Mouse (Mus musculus): Measurements from ENCODE around the gene Phip. TPM values are rescaled to one million over a fixed set of nuclear protein-coding genes. Genes with fewer than 3 reads are reported as not detected.

Phip gene
- 71.4 and 74.6 TPM in 2 replicates for polyA plus RNA-seq (2015; fragmentation: Nextera tagmentation; extraction: Ambion mirVana)

- Histone ChIP-seq H3K4me2 (peak within 1 kb of the TSS; percentile 63), H3K27ac (replicated peaks) (peak within 1 kb of the TSS; percentile 100), H3K9ac (replicated peaks) (peak within 1 kb of the TSS; percentile 90), H3K4me3 (replicated peaks) (peak within 1 kb of the TSS; percentile 82), H3K36me3 (no peaks in the 10 kb centered on the region), H3K27me3 (replicated peaks) (no peaks in the 10 kb centered on the region), H3K9me3 (replicated peaks) (no peaks in the 10 kb centered on the region), H3K4me1 (peaks cover 16% of the 10 kb centered on the region)
- under 1% methylated on average over 67 of the region's 79 CpGs for WGBS
- ATAC-seq (ENCODE audit: low FRiP score): peak; percentile 86
Measured at GRCm38 (mm10) chr9:82975342-82976215, at the start of gene Phip. Gene Phip (minus strand): TSS chr9:82975516.

GRCm38 (mm10) chr9:83023724-83024123 is 48.4 kb upstream of the Phip start:
- no peaks in the 10 kb centered on the region for H3K9me3 ChIP-seq (replicated peaks)
- H3K27ac ChIP-seq (replicated peaks): no peak overlapping the region
- WGBS: 81% methylated on average over 6 of the region's 6 CpGs
- ATAC-seq (ENCODE audit: low FRiP score): no peak
- no peaks in the 10 kb centered on the region for H3K27me3 ChIP-seq (replicated peaks)
- H3K4me2 ChIP-seq: no peak overlapping the region
- H3K4me3 ChIP-seq (replicated peaks): no peak overlapping the region
- no peak overlapping the region for H3K9ac ChIP-seq (replicated peaks)
- no peaks in the 10 kb centered on the region for H3K36me3 ChIP-seq
- H3K4me1 ChIP-seq: no peaks in the 10 kb centered on the region

DNA sequence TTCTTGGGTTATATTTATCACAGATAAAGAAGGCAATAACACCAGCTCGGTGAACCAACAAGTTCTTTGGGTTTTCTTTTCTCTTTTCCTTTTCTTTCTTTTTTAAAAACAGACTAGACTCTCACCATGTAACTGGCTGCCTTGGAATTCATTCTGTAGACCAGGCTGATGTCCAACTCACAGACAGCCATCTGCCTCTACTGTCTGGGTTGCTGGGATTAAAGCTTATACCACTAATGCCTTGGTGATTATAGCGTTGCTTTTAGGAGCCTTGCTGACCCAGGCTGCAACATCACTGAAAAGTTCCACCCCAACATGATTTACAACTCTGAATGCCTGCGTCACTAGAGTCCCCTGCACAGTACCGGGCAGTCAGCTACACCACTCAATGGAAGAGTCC is 39.2 kb upstream of the Phip start:
- H3K36me3 ChIP-seq: no peaks in the 10 kb centered on the region
- WGBS: 70% methylated on average over 4 of the region's 4 CpGs
- no peak overlapping the region for H3K4me2 ChIP-seq
- no peaks in the 10 kb centered on the region for H3K27me3 ChIP-seq (replicated peaks)
- ATAC-seq (ENCODE audit: low FRiP score): no peak
- no peaks in the 10 kb centered on the region for H3K9me3 ChIP-seq (replicated peaks)
- no peak overlapping the region for H3K27ac ChIP-seq (replicated peaks)
- H3K9ac ChIP-seq (replicated peaks): no peak overlapping the region
- H3K4me1 ChIP-seq: no peaks in the 10 kb centered on the region
- H3K4me3 ChIP-seq (replicated peaks): no peak overlapping the region

DNA sequence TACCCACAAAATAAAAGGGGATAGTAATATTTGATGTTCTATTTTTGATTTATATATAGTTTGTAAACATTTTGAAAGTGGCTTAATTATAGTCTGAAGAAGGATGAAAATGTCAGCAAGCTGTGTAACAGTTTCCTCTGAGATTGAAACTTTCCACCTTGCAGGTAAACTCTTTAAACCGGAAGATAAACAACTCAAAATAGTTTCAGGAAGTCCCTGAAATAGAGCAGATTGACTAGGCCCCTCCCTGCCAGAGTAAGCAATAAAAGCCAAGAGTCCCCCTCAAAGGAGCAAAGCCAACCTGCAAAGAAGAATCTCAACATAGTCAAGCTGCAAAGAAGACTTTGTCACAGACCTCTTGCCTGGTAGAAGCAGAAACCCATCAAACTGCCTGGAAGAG is 33.0 kb upstream of the Phip start:
- Histone ChIP-seq H3K4me1 (no peaks in the 10 kb centered on the region), H3K36me3 (no peaks in the 10 kb centered on the region), H3K4me3 (replicated peaks) (no peak overlapping the region), H3K27ac (replicated peaks) (no peak overlapping the region), H3K9me3 (replicated peaks) (no peaks in the 10 kb centered on the region), H3K4me2 (no peak overlapping the region), H3K27me3 (replicated peaks) (no peaks in the 10 kb centered on the region), H3K9ac (replicated peaks) (no peak overlapping the region)
- 91% methylated on average over 1 of the region's 1 CpGs for WGBS
- ATAC-seq (ENCODE audit: low FRiP score): no peak

DNA sequence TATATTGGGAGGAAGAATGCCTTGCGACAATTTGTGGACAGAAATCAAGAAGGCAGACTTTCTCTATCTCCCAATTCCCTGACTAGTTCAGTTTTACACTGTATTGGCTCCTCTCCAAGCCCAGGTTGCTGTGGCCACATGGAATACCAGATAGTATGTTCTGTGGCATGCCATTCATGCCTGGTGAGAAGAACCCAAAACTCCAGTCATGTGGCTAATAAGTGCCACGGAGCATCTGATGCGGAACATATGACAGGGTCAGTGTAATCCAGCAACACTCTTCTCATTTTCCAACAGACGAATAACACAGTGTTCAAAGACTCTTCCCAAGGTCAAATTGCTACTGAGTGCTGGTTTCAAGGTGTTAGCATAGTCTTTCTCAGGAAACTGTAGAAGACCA is 26.0 kb upstream of the Phip start:
- 96% methylated on average over 4 of the region's 4 CpGs for WGBS
- no peaks in the 10 kb centered on the region for H3K36me3 ChIP-seq
- no peaks in the 10 kb centered on the region for H3K9me3 ChIP-seq (replicated peaks)
- no peaks in the 10 kb centered on the region for H3K27me3 ChIP-seq (replicated peaks)
- no peak for ATAC-seq (ENCODE audit: low FRiP score)
- no peak overlapping the region for H3K9ac ChIP-seq (replicated peaks)
- H3K4me2 ChIP-seq: no peak overlapping the region
- no peak overlapping the region for H3K27ac ChIP-seq (replicated peaks)
- H3K4me1 ChIP-seq: no peaks in the 10 kb centered on the region
- no peak overlapping the region for H3K4me3 ChIP-seq (replicated peaks)

DNA sequence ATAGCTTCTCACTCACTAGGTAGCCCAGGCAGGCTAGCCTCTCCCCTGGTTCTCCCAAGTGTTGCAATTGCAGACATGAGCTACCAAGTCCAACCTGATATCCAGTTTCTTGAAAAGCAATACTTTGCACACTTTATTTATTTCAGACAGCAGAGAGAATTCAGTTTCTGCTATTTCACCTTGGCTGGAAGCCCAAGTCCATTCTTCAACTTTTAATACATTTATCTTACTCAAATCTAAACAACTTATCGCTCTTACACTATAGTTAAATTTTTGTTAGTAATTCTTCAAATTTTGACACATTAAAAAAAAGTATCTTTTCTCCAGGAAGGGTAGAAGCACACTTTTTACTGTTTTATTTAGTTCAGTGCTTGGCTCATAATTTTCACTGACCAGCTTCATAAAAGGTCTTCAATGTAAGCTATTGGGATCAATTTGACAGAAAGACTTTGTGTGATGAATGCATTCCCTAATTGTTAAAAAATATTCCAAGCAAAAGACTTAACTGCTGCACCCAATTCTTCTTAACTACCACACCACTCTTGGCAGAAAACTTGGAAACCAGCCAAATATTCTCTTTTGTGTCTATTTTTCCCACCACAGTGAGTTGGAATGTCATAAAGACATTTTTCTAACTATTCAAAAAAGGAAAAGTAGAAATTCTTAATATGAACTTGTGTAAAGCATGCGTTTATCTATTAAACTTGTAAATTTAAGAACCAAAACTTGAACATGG is 22.6 kb upstream of the Phip start:
- 89% methylated on average over 2 of the region's 2 CpGs for WGBS
- no peak overlapping the region for H3K27ac ChIP-seq (replicated peaks)
- ATAC-seq (ENCODE audit: low FRiP score): no peak
- H3K4me3 ChIP-seq (replicated peaks): no peak overlapping the region
- H3K4me1 ChIP-seq: no peaks in the 10 kb centered on the region
- no peak overlapping the region for H3K9ac ChIP-seq (replicated peaks)
- no peak overlapping the region for H3K4me2 ChIP-seq
- no peaks in the 10 kb centered on the region for H3K27me3 ChIP-seq (replicated peaks)
- H3K9me3 ChIP-seq (replicated peaks): no peaks in the 10 kb centered on the region
- no peaks in the 10 kb centered on the region for H3K36me3 ChIP-seq

DNA sequence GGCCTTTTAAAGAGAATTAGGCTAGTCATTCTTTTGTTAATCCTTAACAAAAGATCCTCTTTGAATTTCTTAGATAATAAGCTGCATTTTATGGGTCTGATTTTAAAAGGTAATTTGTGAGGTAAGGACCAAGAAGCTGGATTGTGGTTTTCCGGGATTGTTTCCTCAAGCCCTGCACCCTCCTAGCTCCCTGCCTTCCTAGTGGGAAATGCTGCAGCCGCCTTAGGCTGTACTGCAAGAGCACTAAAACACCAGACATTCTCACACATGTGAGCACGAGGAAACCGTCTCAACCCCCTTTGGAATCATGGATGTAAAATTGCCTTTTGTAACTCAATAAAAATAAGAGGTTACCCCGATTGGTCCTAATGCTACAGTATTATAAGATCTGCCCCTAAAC is 1.6 kb upstream of the Phip start:
- Histone ChIP-seq H3K36me3 (no peaks in the 10 kb centered on the region), H3K9me3 (replicated peaks) (no peaks in the 10 kb centered on the region), H3K4me2 (peak overlapping the region; percentile 63), H3K27me3 (replicated peaks) (no peaks in the 10 kb centered on the region), H3K27ac (replicated peaks) (peak overlapping the region; percentile 100), H3K9ac (replicated peaks) (peak overlapping the region; percentile 90), H3K4me1 (peaks cover 11% of the 10 kb centered on the region), H3K4me3 (replicated peaks) (no peak overlapping the region)
- ATAC-seq (ENCODE audit: low FRiP score): no peak
- 4% methylated on average over 5 of the region's 5 CpGs for WGBS

- Histone ChIP-seq H3K9me3 (replicated peaks) (no peaks in the 10 kb centered on the region), H3K9ac (replicated peaks) (peak overlapping the region; percentile 90), H3K36me3 (no peaks in the 10 kb centered on the region), H3K4me3 (replicated peaks) (peak overlapping the region; percentile 82), H3K27me3 (replicated peaks) (no peaks in the 10 kb centered on the region), H3K27ac (replicated peaks) (peak overlapping the region; percentile 100), H3K4me2 (peak overlapping the region; percentile 63), H3K4me1 (peaks cover 15% of the 10 kb centered on the region)
- under 1% methylated on average over 9 of the region's 9 CpGs for WGBS
- no peak for ATAC-seq (ENCODE audit: low FRiP score)
Measured at GRCm38 (mm10) chr9:82976219-82976618, 903 bp upstream of the Phip start.

GRCm38 (mm10) chr9:82974962-82975341 is 364 bp downstream of the Phip start:
- no peaks in the 10 kb centered on the region for H3K9me3 ChIP-seq (replicated peaks)
- under 1% methylated on average over 53 of the region's 61 CpGs for WGBS
- H3K27me3 ChIP-seq (replicated peaks): no peaks in the 10 kb centered on the region
- H3K4me3 ChIP-seq (replicated peaks): peak overlapping the region; percentile 82
- H3K4me2 ChIP-seq: peak overlapping the region; percentile 63
- H3K36me3 ChIP-seq: no peaks in the 10 kb centered on the region
- H3K27ac ChIP-seq (replicated peaks): peak overlapping the region; percentile 100
- peak; percentile 36 for ATAC-seq (ENCODE audit: low FRiP score)
- H3K9ac ChIP-seq (replicated peaks): peak overlapping the region; percentile 90
- H3K4me1 ChIP-seq: peaks cover 19% of the 10 kb centered on the region

DNA sequence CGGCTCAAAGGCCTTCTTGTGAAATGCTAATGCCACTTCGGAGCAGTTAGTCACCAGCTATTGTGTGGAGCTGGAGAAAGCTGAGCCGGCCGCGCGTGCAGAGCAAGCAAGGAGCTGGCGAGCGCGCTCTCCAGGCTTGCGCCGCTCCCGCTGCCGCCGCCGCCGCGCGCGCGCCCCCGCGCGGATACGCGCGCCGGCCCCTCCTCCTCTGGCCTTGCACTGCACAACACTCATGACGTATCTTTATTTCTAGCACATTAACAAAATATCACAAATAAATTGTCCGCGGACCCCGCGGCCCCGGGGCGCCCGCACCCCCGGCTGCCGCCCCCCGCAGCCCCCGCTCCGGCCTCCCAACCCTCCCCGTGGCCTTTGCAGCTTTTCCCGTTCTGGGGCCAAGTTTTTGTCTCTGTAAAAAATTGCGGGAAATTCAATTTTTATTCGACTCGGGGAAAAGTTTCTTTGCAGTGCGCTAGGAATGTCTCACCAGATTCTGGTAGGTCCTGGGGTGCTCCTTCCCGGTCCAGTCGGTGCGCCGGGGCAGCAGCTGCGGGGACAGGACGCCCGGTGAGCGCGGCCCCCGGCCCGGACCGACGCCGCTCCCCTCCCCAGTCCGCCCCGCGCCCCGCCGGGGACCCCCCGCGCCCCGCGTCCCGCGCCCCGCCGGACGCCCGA is 992 bp downstream of the Phip start:
- WGBS: under 1% methylated on average over 56 of the region's 75 CpGs
- peak; percentile 87 for ATAC-seq (ENCODE audit: low FRiP score)

GRCm38 (mm10) chr9:82973321-82973892 is 1.9 kb downstream of the Phip start:
- WGBS: 21% methylated on average over 8 of the region's 8 CpGs
- Histone ChIP-seq H3K4me3 (replicated peaks) (peak overlapping the region; percentile 82), H3K36me3 (no peaks in the 10 kb centered on the region), H3K27me3 (replicated peaks) (no peaks in the 10 kb centered on the region), H3K4me2 (peak overlapping the region; percentile 63), H3K4me1 (peaks cover 23% of the 10 kb centered on the region), H3K9me3 (replicated peaks) (no peaks in the 10 kb centered on the region), H3K9ac (replicated peaks) (peak overlapping the region; percentile 47), H3K27ac (replicated peaks) (peak overlapping the region; percentile 100)
- no peak for ATAC-seq (ENCODE audit: low FRiP score)

More for the DNA sequence above, 992 bp downstream of the Phip start:
- Histone ChIP-seq H3K4me3 (replicated peaks) (peak overlapping the region; percentile 82), H3K27ac (replicated peaks) (peak overlapping the region; percentile 100), H3K36me3 (no peaks in the 10 kb centered on the region), H3K9me3 (replicated peaks) (no peaks in the 10 kb centered on the region), H3K4me1 (peaks cover 21% of the 10 kb centered on the region), H3K4me2 (peak overlapping the region; percentile 63), H3K27me3 (replicated peaks) (no peaks in the 10 kb centered on the region), H3K9ac (replicated peaks) (peak overlapping the region; percentile 90)
